Mouse (Mus musculus) urinary bladder, postnatal 25 days (tissue): Measurements from ENCODE around the gene Ulk4.

ENCODE experiments used
- DNase-seq: peaks from one replicate; pipeline ENCODE4 v3.0.0; 2022; ENCODE audit warnings: low spot score

Ulk4 gene

DNA sequence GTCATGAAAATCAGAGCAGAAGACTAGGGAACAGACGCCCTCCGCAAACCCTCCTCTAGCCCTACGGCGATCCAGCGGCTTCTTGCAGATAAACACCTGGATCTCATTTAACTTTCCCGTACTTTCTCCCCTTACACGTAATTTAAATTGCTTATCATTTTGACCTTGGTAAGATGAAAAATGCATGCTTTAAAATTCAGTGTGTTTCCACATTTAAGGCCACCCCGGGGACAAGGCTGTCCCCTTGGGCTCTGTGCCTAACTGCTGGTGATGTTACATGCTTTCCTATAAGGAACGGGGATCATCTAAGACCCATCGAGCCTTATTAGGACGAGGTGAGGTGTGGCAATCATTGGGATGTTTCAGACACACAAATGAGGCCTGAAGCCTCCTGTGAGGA lies 256.6 kb downstream of the Ulk4 start:
- DNase-seq, result no peak

DNA sequence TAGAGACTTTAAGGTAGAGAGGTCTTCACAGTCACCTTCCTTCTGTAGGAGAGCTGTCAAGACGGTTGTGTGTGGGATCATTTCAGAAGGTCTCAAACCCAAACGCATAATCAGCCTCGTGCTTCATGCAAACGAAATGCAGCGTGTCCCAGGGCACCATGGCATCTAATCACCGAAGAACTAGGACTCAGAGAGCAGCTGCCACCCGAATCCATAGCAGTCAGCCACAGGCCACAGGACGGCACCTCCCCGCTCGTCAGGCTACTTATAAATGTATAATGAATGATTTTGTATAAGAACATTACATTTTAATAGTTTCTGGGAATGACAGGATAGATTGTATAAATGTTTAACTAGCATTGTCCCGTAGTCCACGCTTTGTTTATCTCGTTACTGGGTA lies 257.1 kb downstream of the Ulk4 start:
- no peak for DNase-seq

DNA sequence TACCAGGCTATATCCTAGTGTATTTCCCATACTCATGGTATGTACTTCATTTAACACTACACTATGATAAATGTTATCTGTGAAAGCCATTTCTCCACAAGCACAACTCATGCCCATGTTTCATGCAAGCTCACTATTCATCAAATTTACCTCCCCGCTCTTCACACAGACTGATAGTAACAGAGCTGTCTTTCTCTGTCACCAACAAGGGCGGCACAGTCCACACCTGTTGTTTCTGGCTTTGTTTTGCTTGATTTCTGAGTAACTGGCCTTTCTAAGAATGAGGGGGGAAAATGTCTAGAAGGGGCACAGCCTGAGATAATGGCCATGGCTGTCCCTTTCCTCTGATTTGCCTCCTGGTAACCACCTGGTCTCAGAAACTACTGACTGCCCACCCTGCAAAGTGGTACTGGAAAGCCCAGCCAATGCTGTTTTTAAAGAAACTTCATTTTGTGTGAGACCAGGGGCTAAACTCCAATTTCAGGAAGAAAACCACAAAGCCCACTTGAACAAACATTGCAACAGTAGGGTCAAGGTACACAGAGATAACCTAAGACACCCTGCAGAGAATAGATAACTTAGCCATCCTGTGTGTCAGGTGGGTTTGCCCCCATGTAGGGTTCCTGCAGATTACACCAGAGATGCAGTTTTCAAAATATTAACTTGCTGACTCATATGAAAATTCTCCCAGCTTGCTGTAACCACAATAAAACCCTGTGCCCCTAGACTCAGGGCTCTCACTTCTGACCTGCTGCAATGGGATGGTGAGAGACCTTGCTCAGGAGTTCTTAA lies 258.3 kb downstream of the Ulk4 start:
- no peak for DNase-seq

DNA sequence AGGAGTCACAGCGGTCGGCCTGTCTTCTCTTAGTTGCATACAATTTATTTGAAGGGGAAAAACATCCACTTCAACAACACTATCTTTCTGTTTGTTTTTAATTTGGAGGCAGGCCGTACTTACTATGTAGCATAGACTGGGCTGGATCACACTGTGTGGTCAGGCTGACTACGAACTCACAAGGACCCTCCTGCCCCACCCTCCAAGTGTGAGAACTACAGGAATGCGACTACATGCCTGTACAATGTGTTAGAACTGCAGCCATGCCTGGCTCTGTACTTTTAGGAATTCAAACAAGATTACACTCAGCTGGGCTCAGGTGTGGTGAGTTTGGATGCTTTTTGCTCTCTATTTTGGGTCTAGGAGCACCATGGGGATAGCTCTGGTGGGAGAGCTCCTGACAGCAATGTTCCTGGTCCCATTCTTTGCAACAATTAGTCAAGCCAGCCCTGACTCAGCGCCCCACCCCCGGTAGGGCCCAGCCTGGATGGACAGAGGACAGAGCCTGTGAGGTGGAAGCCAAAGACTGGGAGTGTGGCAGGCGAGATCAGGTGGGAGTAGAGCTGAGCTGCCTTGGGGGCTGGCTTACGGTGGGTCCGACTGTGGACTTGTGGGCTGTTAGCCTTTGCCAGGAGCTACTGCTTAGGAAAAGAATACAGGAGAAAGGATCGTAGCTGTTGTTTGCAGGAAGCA lies 261.0 kb downstream of the Ulk4 start:
- no peak for DNase-seq

- DNase-seq, result no peak
Measured at GRCm38 (mm10) chr9:121011540-121011939, 265.5 kb downstream of the Ulk4 start.

DNA sequence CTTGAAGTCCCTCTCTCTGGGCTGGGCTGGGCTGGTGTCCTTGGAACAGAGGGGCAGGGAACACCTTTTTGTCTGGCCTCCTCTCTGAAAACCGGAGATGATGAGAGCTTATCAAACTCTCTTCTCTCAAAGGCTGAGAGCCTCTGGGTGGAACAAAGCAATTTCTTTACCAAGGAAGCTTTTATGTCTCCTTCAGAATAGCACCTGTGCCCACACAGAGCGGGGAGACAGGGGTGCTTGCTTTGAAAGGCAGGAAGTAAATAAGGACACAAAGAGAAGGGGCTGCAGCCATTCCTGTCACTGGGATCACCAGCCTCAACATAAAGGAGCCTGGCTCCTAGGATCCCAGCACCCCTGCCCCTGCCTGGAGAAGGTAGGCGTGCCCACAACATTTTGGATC lies 266.5 kb downstream of the Ulk4 start:
- DNase-seq, result no peak

DNA sequence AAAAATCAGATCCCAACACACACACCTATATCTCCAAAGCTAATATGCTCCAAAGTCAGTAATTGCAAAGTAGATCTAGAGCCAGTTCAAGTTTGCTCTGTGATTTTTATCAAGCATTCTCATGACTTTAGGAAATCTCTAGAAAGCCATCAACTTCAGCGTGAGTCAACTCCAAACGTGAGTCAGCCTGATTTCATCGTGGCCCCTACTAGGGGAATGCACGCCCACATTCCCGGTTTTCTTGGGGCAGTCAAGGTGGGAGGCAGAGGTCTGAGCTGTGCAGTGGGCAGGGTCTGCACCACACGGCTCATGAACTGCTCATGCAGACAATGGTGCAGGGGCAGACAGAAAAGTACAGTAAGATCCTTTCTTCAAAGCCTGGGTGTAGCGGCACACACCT lies 271.0 kb downstream of the Ulk4 start:
- DNase-seq, result no peak

DNA sequence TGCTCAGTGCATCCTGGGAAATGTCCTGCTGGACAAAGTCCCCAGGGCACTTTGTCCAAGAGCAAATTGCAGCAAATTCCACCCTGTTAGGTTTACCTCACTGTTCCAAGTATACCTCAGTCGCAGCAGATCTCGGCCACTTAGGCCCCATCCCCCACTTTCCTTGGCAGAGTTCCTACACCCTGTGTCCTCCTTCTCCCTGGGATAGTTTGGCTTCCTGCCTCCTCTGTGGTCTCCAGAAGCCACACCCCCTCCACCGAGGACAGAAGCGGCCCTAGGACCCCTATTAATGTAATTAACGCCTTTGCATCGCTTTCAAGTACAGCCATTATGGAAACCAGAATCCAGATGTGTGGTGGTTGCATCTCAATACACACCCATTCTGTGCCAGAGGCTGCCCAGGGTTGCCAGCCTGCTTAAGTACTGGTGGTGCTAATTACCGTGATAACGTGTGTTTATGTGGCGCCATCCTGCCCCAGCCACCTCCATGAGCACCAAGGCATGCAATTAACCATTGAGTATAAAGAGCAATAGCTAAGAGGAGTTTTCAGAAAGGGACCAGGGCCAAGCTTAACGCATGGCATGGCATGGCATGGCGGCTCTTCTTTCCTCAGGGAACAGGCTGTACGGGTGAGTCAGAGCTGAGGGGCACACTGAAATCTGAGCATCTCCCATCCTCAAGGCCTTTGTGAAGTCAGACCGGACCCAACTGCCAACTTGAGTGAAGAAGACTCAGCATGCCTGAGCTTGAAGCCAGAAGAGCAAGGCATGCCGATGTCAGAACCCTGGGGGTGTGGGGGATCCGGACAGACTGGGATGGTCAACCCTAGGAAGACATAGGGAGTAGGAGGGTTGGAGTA lies 275.1 kb downstream of the Ulk4 start:
- no peak for DNase-seq

GRCm38 (mm10) chr9:121000641-121001320 lies 276.2 kb downstream of the Ulk4 start:
- DNase-seq, result no peak

- DNase-seq, result no peak
Measured at GRCm38 (mm10) chr9:120998696-120999095, 278.3 kb downstream of the Ulk4 start.

DNA sequence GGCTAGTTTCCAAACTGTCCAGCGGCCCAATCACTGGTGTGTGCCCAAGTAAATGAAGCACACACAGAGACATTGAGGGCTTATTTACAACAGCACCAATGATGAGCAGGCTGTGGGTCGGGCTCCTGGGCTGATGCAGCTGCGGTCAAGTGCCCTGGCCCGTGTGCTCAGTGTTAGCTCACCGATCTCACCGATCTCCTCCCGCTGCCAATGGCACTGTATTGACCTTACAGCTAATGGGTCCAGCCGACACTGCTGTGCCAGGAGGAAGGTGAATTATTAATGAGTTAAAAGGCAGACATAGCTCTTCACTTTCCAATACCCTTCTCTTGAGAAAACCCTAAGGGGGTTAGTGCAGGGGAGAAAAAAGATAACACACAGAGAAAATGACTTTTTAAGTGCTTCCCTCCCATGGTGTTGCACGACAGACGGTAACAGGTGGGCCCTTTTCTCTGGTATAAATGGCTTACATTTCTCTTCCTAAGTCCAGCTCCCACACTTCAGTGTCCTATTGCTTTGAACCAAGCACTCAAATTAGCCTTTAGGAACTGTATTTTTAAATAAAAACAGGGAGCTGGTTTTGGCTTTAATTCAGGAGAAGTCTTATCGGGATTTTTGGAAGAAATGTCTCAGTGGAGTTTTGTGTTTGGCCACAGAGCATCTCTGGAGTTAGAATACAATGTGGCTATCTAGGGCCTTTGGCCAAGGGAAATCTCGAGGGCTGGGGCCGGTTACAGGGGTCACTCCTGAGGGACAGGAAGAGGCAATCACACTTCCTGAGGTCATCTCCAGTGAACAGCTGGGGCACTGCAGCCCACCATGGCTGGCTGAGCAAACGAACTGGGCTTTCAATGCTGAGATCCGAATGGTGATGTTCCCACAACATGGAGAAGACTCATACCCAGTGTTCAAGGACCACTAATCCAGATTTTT lies 282.5 kb downstream of the Ulk4 start:
- no peak for DNase-seq

DNA sequence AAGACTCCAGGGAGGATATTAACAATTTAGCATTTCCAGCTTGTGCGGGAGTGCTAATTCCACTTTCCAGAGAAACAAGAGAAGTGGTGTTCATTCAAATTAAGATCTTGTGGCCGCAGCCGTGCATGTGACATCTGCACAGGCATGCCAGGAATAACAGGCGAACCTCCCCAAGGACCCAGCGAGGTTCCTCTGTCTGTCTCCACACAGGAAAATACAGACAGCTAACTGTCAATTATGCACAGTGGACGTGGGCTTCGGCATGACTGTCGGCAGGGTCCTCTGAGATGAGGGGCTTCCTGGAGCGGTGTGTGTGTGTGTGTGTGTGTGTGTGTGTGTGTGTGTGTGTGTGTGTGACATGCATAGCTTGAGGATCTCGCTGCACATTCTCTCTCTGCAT lies 284.0 kb downstream of the Ulk4 start:
- DNase-seq, result no peak

DNA sequence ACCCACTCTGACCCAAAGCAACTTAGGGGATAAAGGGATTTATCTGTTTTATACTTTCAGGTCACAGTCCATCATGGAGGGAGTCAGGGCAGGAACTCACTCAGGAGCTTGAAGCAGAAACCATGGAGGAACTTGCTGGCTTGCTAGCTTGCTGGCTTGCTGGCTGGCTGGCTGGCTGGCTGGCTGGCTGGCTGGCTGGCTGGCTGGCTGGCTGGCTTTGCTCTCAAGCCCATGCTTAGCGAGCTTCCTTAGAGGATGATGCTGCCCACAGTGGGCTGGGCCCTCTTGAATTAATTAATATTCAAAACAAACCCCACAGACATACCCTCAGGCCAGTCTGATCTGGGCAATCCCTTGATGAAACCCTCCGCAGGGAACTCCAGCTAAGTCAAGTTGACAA lies 285.2 kb downstream of the Ulk4 start:
- DNase-seq, result no peak

GRCm38 (mm10) chr9:120989806-120990700 lies 286.9 kb downstream of the Ulk4 start:
- DNase-seq, result no peak

- DNase-seq, result no peak
Measured at GRCm38 (mm10) chr9:120988088-120988487, 288.9 kb downstream of the Ulk4 start.

DNA sequence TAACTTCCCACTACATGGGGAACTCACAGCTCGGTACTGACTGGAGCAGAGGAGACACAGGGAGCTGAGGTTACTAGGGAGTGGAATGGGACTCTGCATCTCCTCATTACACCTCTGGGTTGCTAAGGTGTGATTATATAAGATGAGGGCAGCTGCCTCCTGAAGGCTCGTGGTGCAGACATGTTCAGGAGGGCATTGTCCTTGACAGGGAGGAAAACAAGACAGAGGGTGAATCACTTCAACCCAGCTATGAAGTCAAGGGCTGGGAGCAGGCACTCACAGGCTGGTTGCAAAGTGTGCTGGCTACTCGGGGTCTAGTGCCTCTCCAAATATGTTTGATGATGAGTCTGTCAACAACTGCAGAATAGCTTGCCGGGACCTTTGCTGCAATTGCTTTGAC lies 290.0 kb downstream of the Ulk4 start:
- no peak for DNase-seq

DNA sequence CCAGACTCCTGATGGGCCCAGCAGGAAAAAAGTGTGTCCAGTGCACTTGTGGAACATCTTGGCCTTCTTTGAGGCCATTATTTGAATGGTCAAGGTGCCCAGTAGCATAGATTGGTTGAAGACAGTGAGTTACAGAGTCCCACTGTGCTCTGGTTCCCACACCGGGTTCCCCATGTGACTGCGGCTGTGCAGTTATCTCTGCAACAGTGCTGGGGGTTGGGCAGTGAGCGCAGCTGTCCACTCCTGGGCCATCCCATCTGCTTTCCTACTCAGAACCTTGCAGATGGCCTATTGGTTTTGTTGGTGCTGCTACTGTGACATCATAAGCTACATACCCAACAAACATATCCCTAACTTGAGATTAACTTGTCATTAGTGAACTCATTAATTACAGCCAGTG lies 290.7 kb downstream of the Ulk4 start:
- DNase-seq, result no peak

DNA sequence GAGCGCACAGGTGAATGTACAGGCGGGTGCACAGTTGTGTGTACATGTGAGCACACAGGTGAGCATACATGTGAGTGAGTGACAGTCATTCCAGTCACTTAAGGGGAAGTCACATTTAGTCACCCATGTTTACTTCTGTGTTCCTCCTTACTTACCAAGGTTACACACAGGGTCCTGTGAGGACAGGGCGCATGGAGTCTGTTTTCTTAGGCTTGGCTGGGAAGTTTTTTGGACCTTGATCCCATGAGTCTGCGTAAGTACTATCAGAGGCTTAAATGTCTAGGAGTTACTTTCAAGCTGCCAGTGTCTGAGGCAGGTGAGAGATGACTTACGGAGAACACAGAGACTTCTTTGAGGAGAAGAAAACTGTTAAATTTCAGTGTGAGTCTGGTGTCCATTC lies 291.5 kb downstream of the Ulk4 start:
- no peak for DNase-seq

DNA sequence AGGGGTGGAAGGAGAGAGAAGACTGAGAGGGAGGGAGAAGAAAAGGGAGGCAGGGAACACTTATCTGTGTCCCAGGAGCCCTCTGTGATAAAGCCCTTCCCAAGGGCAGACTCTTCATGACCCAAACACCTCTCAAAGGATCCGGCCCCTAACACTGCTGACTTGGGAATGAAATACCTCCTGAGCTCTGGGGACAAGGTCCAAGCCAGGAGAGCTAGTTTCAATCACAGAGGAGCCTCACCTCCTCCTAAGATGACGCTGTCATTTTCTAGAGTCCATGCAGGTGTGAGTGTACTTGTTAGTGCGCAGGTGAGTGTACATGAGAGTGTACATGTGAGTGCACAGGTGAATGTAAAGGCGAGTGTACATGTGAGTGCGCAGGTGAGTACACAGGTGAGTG lies 292.0 kb downstream of the Ulk4 start:
- no peak for DNase-seq

DNA sequence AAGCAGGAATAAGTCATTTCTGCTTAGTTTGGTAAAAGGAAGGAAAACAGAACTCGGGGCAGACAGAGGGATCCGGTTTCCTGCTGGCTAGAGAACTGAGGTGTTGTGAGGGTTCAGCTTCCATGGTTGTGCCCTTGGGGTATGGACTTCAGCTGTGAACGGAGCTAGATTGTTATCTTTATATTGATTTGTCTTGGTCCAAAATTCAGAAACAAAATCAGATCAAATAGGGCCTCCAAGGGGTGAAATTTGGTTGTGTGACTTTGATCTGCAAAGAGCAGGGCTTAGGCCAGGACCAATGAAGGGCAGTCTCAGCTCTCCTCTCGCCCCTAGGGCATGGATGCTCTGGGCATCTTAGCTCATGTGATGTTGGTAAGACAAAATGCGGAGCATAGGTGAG lies 292.5 kb downstream of the Ulk4 start:
- no peak for DNase-seq
